Mouse (Mus musculus): ENCODE data around the gene Ribc2.

Gene Ribc2

DNA sequence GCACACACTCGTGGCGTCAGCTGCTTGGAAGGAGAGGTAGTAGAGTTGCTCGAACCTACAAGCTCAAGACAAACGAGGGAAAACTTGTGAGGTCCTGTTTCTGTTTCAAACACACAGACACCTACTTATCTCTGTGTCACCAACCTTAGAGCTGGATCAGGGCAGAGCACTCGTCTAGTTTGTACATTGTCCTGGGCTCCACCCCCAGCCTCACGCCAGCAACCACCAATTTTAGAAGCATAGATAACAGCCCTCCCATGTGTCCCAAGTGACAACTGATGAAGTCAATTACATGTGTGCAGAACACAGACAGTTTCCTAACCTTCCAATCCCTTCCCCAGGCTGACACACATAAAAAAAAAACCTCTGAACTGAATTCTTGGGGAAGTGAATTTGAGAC lies 46.3 kb downstream of the Ribc2 start:
- no peak for DNase-seq (ENCODE audit: low read depth, low spot score)

DNA sequence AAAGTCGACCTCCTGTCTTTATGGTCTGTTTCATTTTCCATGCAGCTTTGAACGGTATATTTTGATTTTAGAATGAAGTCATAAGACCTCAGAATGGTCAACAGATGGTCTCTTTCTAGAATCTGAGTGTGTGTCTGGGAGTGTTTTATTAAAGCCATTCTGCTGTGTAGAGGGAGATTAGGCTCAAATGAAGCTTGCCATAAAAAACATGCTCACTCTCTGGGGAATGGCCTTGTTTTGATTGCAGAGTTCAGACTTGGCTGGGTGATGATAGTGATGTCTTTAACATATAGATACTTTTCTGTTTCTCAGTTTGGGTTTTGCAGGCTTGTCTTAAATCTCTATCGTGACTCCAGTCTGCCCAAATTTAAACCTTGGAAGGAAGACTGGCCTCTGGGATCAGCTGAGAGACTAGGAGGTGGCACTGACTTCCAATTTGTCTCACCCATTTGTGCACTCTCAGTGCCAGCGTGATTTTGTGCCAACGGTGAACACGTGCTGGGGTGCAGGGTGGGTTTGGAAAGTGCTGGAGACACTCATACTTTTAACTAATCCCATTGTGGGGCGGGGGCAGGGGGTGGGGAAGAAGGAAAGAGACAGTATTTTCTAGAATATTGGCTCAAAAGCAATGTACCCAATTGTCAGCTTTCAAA lies 47.8 kb downstream of the Ribc2 start:
- no peak for DNase-seq (ENCODE audit: low read depth, low spot score)

DNA sequence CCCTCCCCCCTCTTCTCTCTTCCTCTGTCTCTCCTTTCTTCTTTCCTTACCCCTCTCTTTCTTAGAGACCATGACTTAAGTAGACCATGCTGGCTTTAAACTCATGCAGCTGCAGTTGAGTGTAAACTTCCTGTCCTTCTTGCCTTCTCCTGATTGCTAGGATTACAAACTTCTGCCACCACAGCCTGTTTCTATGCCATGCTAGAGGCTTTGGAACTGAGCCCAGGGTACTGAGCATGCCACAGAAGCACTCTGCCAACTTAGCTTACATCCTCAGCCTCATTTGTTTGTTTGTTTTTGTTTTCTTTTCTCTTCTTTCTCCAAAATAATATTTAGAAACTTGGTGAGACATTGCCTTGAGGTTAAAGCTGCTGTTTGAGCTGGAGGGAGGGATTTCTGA lies 48.5 kb downstream of the Ribc2 start:
- DNase-seq (ENCODE audit: low read depth, low spot score): no peak

DNA sequence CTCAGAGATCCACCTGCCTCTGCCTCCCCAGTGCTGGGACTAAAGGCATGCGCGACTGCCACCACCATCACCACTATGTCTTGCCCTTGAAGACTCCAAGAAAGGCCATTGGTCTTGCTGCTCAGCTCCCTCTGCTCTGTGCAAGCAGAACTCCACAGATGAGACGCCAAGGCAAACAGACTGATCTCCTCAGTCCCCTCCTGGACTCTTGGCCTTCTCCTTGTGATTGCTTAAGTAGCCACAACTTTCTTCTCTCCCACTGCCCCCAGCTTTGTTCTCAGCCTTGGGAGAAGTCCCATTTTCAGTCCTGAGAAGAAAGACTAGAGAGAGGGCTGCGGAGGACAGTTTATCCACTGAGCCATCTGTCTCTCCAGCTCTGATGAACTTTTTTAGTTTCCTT lies 50.2 kb downstream of the Ribc2 start:
- no peak for DNase-seq (ENCODE audit: low read depth, low spot score)

DNA sequence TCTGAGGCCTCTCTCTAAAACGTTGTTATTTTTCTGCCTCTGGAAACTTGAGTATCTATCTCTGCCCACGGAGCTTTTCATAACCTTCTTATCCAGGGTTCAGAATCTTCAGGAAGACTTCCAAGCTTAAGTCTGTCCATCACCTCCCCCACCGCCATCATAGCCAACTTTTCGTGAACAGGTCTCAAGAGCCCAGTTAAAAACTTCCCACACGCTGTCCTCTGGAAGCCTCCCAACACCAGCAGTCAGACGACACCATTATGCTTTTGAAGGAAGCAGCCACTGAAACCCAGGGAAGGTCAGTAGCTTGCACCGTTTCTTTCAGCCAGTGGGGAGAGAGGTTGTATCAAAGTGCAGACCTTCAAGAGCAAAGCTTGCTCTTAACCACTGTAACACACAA lies 55.0 kb downstream of the Ribc2 start:
- DNase-seq (ENCODE audit: low read depth, low spot score): no peak

DNA sequence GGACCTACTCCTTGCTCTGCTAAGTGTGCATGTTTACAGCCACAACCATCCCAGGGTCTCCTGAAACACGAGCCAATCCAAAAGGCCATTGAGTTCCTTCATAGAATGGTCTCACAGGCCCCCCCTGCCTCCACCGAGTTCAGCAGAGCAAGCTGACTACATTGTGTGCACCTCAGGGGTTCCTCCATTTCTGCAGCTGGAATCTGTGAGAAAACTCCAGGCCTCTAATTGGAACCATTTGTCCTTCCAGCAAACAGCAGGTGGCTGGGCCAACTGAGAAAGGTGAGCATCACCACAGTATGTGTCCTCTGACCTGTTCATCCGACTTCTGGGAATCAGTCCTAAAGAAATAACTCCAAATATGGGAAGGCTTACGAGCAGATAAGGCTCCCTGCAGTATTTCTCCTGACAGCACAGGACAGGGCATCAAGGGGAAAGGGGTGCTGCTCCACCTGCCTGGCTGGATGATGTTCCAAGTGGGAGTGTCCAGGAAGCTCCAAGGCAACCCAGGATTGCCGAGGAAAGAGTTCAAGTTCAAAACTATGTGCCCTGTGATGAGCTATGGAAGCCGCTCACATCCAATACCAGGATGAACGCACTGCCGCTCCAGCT lies 56.4 kb downstream of the Ribc2 start:
- no peak for DNase-seq (ENCODE audit: low read depth, low spot score)

Measured in telencephalon, adult 2 months (tissue).